Mouse (Mus musculus) left cerebral cortex, adult 9 months (tissue): ENCODE results near the gene Eef1b2.

Source experiments
- DNase-seq, 2 experiments: peaks; one replicate each; pipeline ENCODE4 v3.0.0; 2022; ENCODE audit warnings: low spot score in 2 of 2

Gene Eef1b2

GRCm38 (mm10) chr1:63192306-63193065, 15.9 kb downstream of the Eef1b2 start:
- DNase-seq = no peak

GRCm38 (mm10) chr1:63195848-63196512, 19.4 kb downstream of the Eef1b2 start:
- DNase-seq = no peak

GRCm38 (mm10) chr1:63199387-63199786, 22.8 kb downstream of the Eef1b2 start:
- no peak for DNase-seq

DNA sequence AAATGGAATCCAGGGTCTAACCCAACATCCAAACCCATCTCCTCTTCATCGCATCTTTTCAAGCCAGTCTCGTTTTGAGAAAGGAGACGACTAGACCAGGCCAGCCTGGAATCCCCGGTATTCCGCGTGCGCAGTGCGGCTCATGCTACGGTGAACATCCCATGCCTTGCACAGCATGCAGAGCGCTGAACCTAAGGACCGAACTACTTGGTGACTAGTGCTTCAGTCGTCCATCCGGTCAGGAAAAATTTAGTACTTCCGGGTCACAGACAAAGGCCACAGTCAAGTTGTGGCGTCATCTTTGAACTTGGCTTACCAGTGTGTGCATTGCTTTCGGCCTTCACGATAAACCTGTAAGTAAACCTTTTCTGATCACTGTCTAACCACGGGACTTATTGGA, 23.7 kb downstream of the Eef1b2 start:
- no peak for DNase-seq

DNA sequence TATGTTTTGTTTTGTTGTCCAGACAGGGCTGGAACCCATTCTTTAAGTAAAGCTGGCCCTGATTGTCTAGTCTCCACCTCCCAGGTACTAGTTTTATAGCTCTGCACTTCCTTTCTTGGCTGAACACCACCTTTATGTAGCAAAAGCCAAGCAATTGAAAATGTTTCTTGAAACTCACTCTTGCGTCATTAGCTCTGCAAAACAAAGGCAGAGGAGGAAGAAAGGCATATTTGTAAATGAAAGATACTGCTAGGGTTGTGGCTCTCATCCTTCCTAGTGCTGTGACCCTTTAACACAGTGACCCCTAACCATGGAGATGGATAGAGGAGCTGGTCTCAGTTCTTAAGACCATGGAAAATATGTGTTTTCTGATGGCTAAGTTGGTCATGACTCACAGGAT, 25.0 kb downstream of the Eef1b2 start:
- DNase-seq = no peak

DNA sequence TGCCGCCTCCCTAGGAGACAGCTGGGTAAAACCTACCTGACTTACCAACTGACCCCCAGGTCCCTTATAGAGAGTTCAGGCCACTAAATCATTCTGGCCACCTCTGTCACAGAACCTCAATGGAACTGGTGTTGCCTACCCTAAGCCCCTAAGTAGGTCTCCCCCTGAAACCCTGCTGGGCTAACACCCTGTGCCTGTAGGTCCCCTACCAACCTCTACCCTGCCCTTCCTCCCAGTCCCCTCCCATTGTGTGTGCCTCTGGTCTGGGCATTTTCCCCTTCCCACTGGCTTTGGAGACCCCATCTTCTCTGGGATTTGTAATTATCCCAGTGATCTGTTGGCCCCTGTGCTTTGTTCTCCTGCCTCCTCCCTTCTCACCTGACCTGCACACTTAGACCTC, 26.8 kb downstream of the Eef1b2 start:
- DNase-seq = no peak

GRCm38 (mm10) chr1:63203950-63204659, 27.5 kb downstream of the Eef1b2 start:
- DNase-seq = peak in 1 of 2 experiments; percentile 31

GRCm38 (mm10) chr1:63204660-63205394, 28.2 kb downstream of the Eef1b2 start:
- no peak for DNase-seq

- no peak for DNase-seq
Measured at GRCm38 (mm10) chr1:63207607-63208006, 31.0 kb downstream of the Eef1b2 start.

DNA sequence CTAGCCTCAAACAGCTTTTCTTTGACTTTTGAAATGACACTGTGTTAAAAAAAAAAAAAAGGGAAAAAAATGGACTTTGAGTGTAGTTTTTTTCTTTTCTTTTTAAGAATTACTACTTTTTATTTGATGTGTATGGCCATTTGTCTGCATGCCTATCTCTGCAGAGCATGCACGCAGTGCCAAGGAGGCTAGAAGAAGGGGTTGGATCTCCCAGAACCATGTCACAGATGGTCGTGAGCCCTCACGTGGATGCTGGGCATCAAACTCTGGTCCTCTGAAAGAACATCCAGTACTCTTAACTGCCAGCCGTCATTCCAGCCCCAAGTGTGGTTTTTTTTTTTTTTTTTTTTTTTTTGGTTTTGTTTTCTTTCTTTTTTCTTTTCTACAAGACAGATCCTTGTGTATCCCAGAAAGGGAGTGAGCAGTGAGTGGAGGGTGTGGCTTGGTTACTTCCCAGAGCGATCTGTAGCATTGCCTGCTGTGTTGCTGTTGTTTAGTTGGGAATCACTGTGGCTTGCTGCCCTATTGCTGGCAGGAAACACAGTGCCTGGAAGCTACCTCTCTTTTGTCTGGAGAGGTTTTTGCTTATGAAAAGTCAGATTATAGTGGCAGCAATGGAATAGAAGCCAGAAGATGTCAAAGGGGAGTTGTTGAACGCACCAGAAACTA, 33.4 kb downstream of the Eef1b2 start:
- DNase-seq = no peak

- DNase-seq = no peak
Measured at GRCm38 (mm10) chr1:63213478-63214270, 37.0 kb downstream of the Eef1b2 start.

GRCm38 (mm10) chr1:63214271-63214558, 37.6 kb downstream of the Eef1b2 start, which contains the start of gene Gpr1:
Gpr1 (minus strand) TSS chr1:63214543.
- no peak for DNase-seq

DNA sequence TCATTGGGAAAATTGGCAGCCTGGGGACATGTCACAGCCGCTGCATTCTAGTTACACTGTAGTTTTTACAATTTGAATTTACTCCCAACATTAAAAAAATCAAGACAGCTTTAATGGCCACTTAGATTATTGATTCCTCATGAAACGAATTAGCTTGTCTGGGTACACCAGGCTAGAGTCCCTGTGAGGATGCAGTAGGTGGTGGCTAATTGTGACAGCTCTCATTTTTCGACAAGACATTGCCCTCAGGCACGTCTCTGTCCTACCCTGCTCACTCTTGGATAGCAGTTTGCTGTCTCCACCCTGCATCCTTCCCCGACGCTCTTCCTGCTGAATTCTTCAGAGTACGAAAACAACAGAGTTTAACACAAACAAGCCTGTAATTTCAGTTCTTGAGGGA, 38.0 kb downstream of the Eef1b2 start:
- DNase-seq = no peak

GRCm38 (mm10) chr1:63219277-63219676, 42.7 kb downstream of the Eef1b2 start:
- no peak for DNase-seq

- DNase-seq = no peak
Measured at GRCm38 (mm10) chr1:63225009-63225408, 48.4 kb downstream of the Eef1b2 start.

DNA sequence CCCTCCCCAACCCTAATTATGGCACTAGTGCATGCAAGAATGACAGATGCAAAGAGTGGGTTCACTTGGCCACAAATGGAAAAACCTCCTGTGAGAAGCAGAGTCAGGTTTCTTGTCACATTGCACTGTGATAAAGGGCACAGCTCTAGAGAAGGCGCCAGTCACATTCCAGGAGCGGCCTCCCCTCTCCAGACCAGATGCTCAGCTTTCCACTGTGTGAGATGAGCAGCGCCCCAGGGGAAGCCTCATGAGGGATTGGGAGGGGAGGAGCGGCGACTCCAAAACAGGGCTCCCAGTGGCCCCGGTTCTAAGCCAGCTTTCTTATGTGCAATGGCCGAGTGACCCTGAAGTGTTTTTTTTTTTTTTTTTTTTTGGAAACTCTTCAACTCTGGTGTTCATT, 49.3 kb downstream of the Eef1b2 start:
- DNase-seq = no peak

- DNase-seq = no peak
Measured at GRCm38 (mm10) chr1:63227241-63227640, 50.6 kb downstream of the Eef1b2 start.
